Mouse (Mus musculus): ENCODE results near the gene Cldn34c1. TPM values are rescaled to one million over a fixed set of nuclear protein-coding genes. Genes with fewer than 3 reads are reported as not detected.
A peak's percentile ranks its signal among the peaks of the same experiment; 100 is the strongest.
"Not testable (repeated sequence)": the region's sequence is repeated elsewhere in the genome, so short reads cannot be mapped to it uniquely, and the experiment has no call there.

Cldn34c1 gene
- polyA plus RNA-seq (2011; ENCODE audit: insufficient read depth, insufficient read length, low replicate concordance, missing spikeins): 6.2 and 6.6 TPM in 2 replicates

- 4% methylated on average over 61 of the region's 66 CpGs for WGBS
- no peak within 1 kb of the TSS; the same call in 1 of the 2 replicates for H3K27ac ChIP-seq (ENCODE audit: control insufficient read depth, insufficient read depth, low read depth, low read length, poor library complexity)
- H3K4me3 ChIP-seq (replicated peaks; ENCODE audit: control insufficient read depth, low read depth, low read length): peak within 1 kb of the TSS; percentile 94
- no peaks in the 10 kb centered on the region for H3K4me1 ChIP-seq (ENCODE audit: control insufficient read depth, insufficient read depth, low read length)
- TF ChIP-seq CTCF (IDR thresholded peaks at IDR 0.05; ENCODE audit: control insufficient read depth, insufficient read depth, low read length): no peak
- no peak; the same call in 1 of the 2 replicates for TF ChIP-seq POLR2A (IDR thresholded peaks at IDR 0.05; ENCODE audit: borderline replicate concordance, control insufficient read depth, low read depth, low read length)
These were observed at the start of gene Cldn34c1 for GRCm38 (mm10) chrX:123103291-123104260. Gene Cldn34c1, plus strand, starts transcription at chrX:123103495.

- no peak overlapping the region for H3K4me3 ChIP-seq (replicated peaks; ENCODE audit: control insufficient read depth, low read depth, low read length)
- no peaks in the 10 kb centered on the region for H3K4me1 ChIP-seq (ENCODE audit: control insufficient read depth, insufficient read depth, low read length)
- 68% methylated on average over 3 of the region's 3 CpGs for WGBS
- H3K27ac ChIP-seq (ENCODE audit: control insufficient read depth, insufficient read depth, low read depth, low read length, poor library complexity): no peak overlapping the region
- TF ChIP-seq POLR2A (IDR thresholded peaks at IDR 0.05; ENCODE audit: borderline replicate concordance, control insufficient read depth, low read depth, low read length) (no peak), CTCF (IDR thresholded peaks at IDR 0.05; ENCODE audit: control insufficient read depth, insufficient read depth, low read length) (no peak)
These were observed 15.9 kb upstream of the Cldn34c1 start for GRCm38 (mm10) chrX:123087441-123087840.

GRCm38 (mm10) chrX:123102806-123103205 is 489 bp upstream of the Cldn34c1 start:
- H3K4me1 ChIP-seq (ENCODE audit: control insufficient read depth, insufficient read depth, low read length); H3K27ac ChIP-seq (ENCODE audit: control insufficient read depth, insufficient read depth, low read depth, low read length, poor library complexity): not testable (repeated sequence)
- 19% methylated on average over 5 of the region's 5 CpGs for WGBS
- H3K4me3 ChIP-seq (replicated peaks; ENCODE audit: control insufficient read depth, low read depth, low read length): peak overlapping the region; percentile 94

GRCm38 (mm10) chrX:123104692-123105091 is 1.4 kb downstream of the Cldn34c1 start:
- not testable (repeated sequence) for H3K4me1 ChIP-seq (ENCODE audit: control insufficient read depth, insufficient read depth, low read length); H3K4me3 ChIP-seq (replicated peaks; ENCODE audit: control insufficient read depth, low read depth, low read length); H3K27ac ChIP-seq (ENCODE audit: control insufficient read depth, insufficient read depth, low read depth, low read length, poor library complexity)
- WGBS: 47% methylated on average over 7 of the region's 7 CpGs

GRCm38 (mm10) chrX:123222381-123222780 is 119.1 kb downstream of the Cldn34c1 start, which contains the start of gene Srsx:
Gene Srsx, minus strand, starts transcription at chrX:123222481.
- H3K4me1 ChIP-seq (ENCODE audit: control insufficient read depth, insufficient read depth, low read length); H3K4me3 ChIP-seq (replicated peaks; ENCODE audit: control insufficient read depth, low read depth, low read length); H3K27ac ChIP-seq (ENCODE audit: control insufficient read depth, insufficient read depth, low read depth, low read length, poor library complexity): not testable (repeated sequence)
- WGBS: 60% methylated on average over 1 of the region's 1 CpGs

Other genes with a start within 250 kb of the Cldn34c1 start
- gene Gm17521, start 73.8 kb upstream of the Cldn34c1 start, polyA plus RNA-seq (2011; ENCODE audit: insufficient read depth, insufficient read length, low replicate concordance, missing spikeins): not detected in 2 replicates
- gene Srsx, start 119.0 kb downstream of the Cldn34c1 start, polyA plus RNA-seq (2011; ENCODE audit: insufficient read depth, insufficient read length, low replicate concordance, missing spikeins): not detected in 2 replicates
- gene Gm17577, start 143.4 kb downstream of the Cldn34c1 start, polyA plus RNA-seq (2011; ENCODE audit: insufficient read depth, insufficient read length, low replicate concordance, missing spikeins): not detected in 2 replicates

Measured in bone marrow, adult 2 months (tissue).